Mouse (Mus musculus) intestine, postnatal 0 days (tissue): ENCODE results near the gene Nod1. TPM values are rescaled to one million over a fixed set of nuclear protein-coding genes. Genes with fewer than 3 reads are reported as not detected.

Source experiments
- ATAC-seq: fragments of 200-750 bp; cut with Nextera tagmentation; 2 replicates; pipeline ENCODE4 v1.8.0; 2017; ENCODE audit warnings: mild to moderate bottlenecking, moderate TSS enrichment, moderate library complexity
- H3K27ac ChIP-seq: fragments of 300-500 bp; sonication (generic); 2 replicates; pipeline ENCODE4 v1.5.1; 2014; ENCODE audit warnings: mild to moderate bottlenecking, low read depth, low read length, moderate library complexity
- H3K27me3 ChIP-seq: fragments of 300-500 bp; sonication (generic); replicated peaks from 2 replicates; pipeline ENCODE4 v1.6.1; 2014; ENCODE audit warnings: low read length, mixed read lengths; ENCODE audit not compliant: control insufficient read depth, insufficient read depth
- H3K36me3 ChIP-seq: fragments of 300-500 bp; sonication (generic); 2 replicates; pipeline ENCODE4 v1.6.1; 2014; ENCODE audit warnings: mild to moderate bottlenecking, moderate library complexity; ENCODE audit not compliant: control insufficient read depth, insufficient read depth
- H3K4me1 ChIP-seq: fragments of 300-500 bp; sonication (generic); replicated peaks from 2 replicates; pipeline ENCODE4 v1.6.1; 2014; ENCODE audit warnings: antibody characterized with exemption, low read length, mixed read lengths; ENCODE audit not compliant: control insufficient read depth, insufficient read depth
- H3K4me2 ChIP-seq: fragments of 300-500 bp; sonication (generic); replicated peaks from 2 replicates; pipeline ENCODE4 v1.6.1; 2014; ENCODE audit warnings: low read depth, mild to moderate bottlenecking, moderate library complexity
- H3K4me3 ChIP-seq: fragments of 300-500 bp; sonication (generic); 2 replicates; pipeline ENCODE4 v1.5.1; 2014; ENCODE audit warnings: low read depth, low read length
- H3K9ac ChIP-seq: fragments of 300-500 bp; sonication (generic); 2 replicates; pipeline ENCODE4 v1.6.1; 2014; ENCODE audit warnings: mild to moderate bottlenecking, low read depth, low read length
- H3K9me3 ChIP-seq: fragments of 300-500 bp; sonication (generic); 2 replicates; pipeline ENCODE4 v1.6.1; 2016; ENCODE audit warnings: mixed run types; ENCODE audit not compliant: control insufficient read depth
- CTCF ChIP-seq: sonication (generic); IDR thresholded peaks from 2 replicates; pipeline ENCODE4 v1.5.1; 2016; ENCODE audit warnings: low read depth, mild to moderate bottlenecking, control low read depth, antibody characterized with exemption, moderate library complexity
- WGBS: fragments of 180-500 bp; shearing (Covaris S2); extraction: QIAGEN DNeasy Blood & Tissue Kit; methylation state at CpG from one replicate; pipeline ENCODE4 v1.1.7; 2014; 5-methylcytosine and 5-hydroxymethylcytosine counted together
- polyA plus RNA-seq: library from polyadenylated mRNA; unstranded; fragments of >200 nt; fragmentation: Nextera tagmentation; extraction: Ambion mirVana; gene quantifications from 2 replicates; pipeline ENCODE4 v1.2.1, GENCODE M21; 2015

Gene Nod1
- polyA plus RNA-seq, 1 experiment from 2014 or later = 2.7 TPM

DNA sequence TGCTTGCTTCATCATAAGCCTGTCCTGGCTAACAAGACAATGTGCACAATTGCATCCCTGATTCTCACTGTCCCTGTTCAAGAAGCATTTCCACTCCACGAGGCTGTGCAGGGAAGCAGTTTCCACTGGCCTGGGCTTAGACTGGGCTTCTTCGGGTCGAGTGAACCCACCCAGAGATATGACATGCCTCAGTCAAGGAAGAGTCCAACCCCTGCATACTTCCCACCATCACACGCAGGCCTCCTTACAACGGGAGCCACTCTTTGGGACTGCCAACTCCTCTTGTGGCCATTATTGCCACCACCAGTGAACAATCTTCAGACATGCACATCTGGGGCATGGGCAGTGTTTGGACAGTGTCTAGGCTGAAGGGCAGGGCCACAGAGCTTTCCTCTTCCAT, 53.9 kb downstream of the Nod1 start:
- ATAC-seq = no peak
- Histone ChIP-seq H3K36me3 (no peaks in the 10 kb centered on the region), H3K4me3 (no peak overlapping the region), H3K27me3 (no peaks in the 10 kb centered on the region), H3K9me3 (no peaks in the 10 kb centered on the region), H3K4me1 (no peaks in the 10 kb centered on the region), H3K9ac (no peak overlapping the region), H3K27ac (no peak overlapping the region), H3K4me2 (no peak overlapping the region)
- no peak for TF ChIP-seq CTCF
- 85% methylated on average over 5 of the region's 5 CpGs for WGBS

DNA sequence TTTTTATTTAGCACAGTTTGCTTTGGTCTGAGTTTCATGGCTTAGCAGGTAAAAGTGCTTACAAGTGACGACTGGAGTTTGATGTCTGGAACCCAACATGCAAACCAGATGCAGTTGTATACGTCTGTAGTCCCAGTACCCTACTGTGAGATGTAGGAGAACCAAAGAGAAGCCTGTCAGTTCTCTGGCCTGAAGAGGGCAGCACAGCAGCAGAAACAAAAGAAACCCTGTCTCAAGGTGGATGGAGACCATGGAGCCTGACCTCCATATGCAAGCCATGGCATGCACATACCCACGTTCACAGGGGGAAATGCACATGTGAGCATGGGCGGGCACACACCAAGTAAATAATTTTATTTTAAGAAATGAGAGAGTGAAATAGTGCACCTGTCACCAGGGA, 54.9 kb downstream of the Nod1 start:
- Histone ChIP-seq H3K27me3 (no peaks in the 10 kb centered on the region), H3K4me3 (no peak overlapping the region), H3K9ac (no peak overlapping the region), H3K4me2 (no peak overlapping the region), H3K36me3 (no peaks in the 10 kb centered on the region), H3K9me3 (no peaks in the 10 kb centered on the region), H3K27ac (no peak overlapping the region), H3K4me1 (no peaks in the 10 kb centered on the region)
- peak; percentile 87 for TF ChIP-seq CTCF
- WGBS = 36% methylated on average over 4 of the region's 4 CpGs
- peak; percentile 43; the same call in 1 of the 2 replicates for ATAC-seq

DNA sequence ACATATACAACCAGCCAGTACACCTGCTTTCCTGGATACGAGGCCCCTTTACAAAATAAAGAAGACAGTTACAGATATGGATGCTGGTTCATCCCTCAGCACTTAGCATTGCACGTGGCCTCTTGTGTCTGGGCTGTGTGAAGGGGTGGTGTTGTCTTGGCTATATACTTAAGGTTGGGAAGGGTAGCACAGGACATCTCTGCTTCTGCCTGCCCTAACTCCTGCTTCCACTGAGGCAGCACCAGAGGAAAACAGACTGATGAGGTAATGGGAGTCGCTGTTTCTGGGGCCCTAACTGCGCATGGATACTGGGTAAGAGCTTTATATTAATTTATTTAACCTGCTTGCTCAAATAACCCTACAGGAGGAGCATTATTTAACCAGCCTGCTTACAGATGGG, 55.5 kb downstream of the Nod1 start:
- ATAC-seq = no peak
- Histone ChIP-seq H3K9ac (no peak overlapping the region), H3K27ac (no peak overlapping the region), H3K9me3 (no peaks in the 10 kb centered on the region), H3K36me3 (no peaks in the 10 kb centered on the region), H3K27me3 (no peaks in the 10 kb centered on the region), H3K4me1 (no peaks in the 10 kb centered on the region), H3K4me2 (no peak overlapping the region), H3K4me3 (no peak overlapping the region)
- 76% methylated on average over 4 of the region's 4 CpGs for WGBS
- no peak for TF ChIP-seq CTCF

DNA sequence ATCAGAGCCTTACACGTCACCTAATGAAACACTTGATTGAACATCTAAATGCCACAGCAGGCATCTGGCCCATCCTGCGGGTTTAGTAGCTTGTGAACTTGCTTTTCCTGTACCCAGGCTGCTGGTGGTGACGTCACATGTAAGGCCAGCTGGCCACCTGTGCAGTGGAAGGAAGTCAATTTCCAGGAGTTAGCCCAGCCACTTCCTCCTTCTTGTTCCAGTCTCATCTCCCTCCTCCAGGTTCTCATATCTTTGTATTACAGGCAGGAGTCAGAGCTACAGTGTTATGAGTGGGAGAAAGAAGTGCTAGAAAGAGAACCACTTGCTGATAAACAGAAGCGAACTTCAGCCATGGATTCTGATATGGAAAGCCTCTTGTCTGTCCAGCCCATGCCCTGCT, 56.2 kb downstream of the Nod1 start:
- Histone ChIP-seq H3K9ac (no peak overlapping the region), H3K9me3 (no peaks in the 10 kb centered on the region), H3K27ac (no peak overlapping the region), H3K4me2 (no peak overlapping the region), H3K36me3 (no peaks in the 10 kb centered on the region), H3K4me3 (no peak overlapping the region), H3K4me1 (no peaks in the 10 kb centered on the region), H3K27me3 (no peaks in the 10 kb centered on the region)
- 54% methylated on average over 4 of the region's 4 CpGs for WGBS
- no peak for TF ChIP-seq CTCF
- ATAC-seq = no peak

DNA sequence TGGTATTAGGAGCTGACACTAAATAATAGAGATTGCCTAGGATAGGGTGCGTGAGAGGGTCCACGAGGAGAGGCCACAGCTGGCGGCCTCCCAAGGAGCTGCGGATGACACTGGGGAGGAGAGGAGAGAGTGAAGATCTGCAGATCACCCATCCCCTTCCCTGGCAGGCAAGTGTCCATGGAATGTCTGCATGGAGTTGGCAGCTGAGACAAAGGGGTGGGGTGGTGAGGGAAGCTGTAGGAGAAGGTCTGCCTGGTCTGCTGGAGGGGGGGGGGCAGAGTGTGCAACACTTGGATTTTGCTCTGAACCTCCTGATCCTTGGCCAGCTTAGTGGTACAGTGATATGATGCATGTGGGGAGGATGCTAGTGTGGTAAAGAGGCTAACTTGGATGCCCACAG, 57.4 kb downstream of the Nod1 start:
- Histone ChIP-seq H3K27me3 (no peaks in the 10 kb centered on the region), H3K36me3 (no peaks in the 10 kb centered on the region), H3K27ac (no peak overlapping the region), H3K4me1 (no peaks in the 10 kb centered on the region), H3K9ac (no peak overlapping the region), H3K4me2 (no peak overlapping the region), H3K9me3 (no peaks in the 10 kb centered on the region), H3K4me3 (no peak overlapping the region)
- no peak for TF ChIP-seq CTCF
- 70% methylated on average over 4 of the region's 4 CpGs for WGBS
- ATAC-seq = no peak

DNA sequence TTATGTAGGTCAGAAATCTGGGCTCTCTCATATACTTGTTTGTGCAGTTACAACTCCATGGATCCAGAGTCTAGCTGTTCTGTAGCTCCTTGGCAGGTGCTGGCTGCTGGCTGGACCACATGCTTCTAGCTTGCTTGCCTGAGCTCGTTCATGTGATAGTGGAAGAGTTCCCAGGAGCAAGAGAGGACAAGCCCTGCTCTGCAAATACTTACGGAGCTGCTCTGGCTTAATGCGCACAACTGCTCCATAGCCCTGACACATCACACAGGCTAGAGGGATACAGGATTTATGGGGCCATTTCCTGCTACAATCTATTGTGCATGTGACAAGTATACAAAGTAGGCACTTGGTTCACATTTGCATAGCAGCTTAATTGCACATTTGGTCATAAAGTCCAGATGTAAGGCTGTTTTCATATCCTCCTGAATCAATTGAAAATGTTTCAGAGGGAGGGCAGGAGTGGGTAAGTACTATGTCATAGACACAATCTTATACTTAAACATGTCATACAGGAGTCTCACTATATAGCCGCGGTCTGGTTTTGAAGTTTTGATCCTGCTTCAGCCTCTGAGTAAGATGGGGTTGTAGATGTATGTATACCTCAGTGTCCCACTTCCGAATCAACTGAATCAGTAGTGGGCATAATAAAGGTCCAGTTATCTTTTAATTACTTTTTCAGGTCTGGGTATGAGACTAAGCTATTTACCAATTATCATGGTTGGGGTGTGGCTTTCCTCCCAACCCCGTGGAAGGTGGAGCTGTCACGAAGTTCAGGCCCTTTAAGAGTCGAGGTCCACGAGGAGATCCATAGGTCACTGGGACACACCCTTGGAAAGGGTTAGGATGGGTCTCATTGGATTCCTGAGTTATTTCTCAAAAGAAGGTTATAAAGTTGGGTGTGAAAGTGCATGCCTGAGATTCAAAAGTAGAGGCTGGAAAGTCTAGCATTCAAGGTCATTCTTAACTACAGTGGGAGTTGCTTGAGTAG, 66.1 kb downstream of the Nod1 start:
- no peak for TF ChIP-seq CTCF
- no peaks in the 10 kb centered on the region for H3K36me3 ChIP-seq
- H3K9me3 ChIP-seq = no peaks in the 10 kb centered on the region
- no peak overlapping the region for H3K27ac ChIP-seq
- H3K4me2 ChIP-seq = no peak overlapping the region
- no peak overlapping the region for H3K9ac ChIP-seq
- ATAC-seq = peak; percentile 88
- no peak overlapping the region for H3K4me3 ChIP-seq
- no peaks in the 10 kb centered on the region for H3K27me3 ChIP-seq
- WGBS = 49% methylated on average over 10 of the region's 10 CpGs
- 0 out of 2 replicates have a peak, but pooled peaks cover 5% of the 10 kb centered on the region for H3K4me1 ChIP-seq
